Mouse (Mus musculus): ENCODE results near the gene Plpp4.

GRCm38 (mm10) chr7:129307042-129307825, 50.4 kb downstream of the Plpp4 start:
- TF ChIP-seq POLR2A (IDR thresholded peaks at IDR 0.05; ENCODE audit: insufficient read length, low read depth) (no peak), TCF12 (IDR thresholded peaks at IDR 0.05; ENCODE audit: insufficient read depth, poor library complexity, severe bottlenecking) (no peak), USF1 (IDR thresholded peaks at IDR 0.05; ENCODE audit: low read depth) (no peak), POLR2AphosphoS2 (IDR thresholded peaks at IDR 0.05; ENCODE audit: insufficient read length, low read depth) (no peak), MAX (IDR thresholded peaks at IDR 0.05; ENCODE audit: low read depth) (no peak), MYOD1 (IDR thresholded peaks at IDR 0.05; ENCODE audit: control insufficient read depth in 1 of 3, insufficient read length in 2 of 3, low read depth in 2 of 3) (no peak), SRF (IDR thresholded peaks at IDR 0.05; ENCODE audit: control insufficient read depth, insufficient read length, low read depth) (no peak), REST (IDR thresholded peaks at IDR 0.05; ENCODE audit: insufficient read depth, insufficient read length) (no peak), TCF3 (IDR thresholded peaks at IDR 0.05; ENCODE audit: insufficient read length, low read depth) (no peak)

All from myocyte (in vitro differentiated cells).